Mouse (Mus musculus) c-Kit-positive CD71-positive TER-119-negative erythroid progenitor cells, embryonic 14.5 days (primary cell): Measurements from ENCODE around the gene Calhm4.
"Not testable (repeated sequence)": the region's sequence is repeated elsewhere in the genome, so short reads cannot be mapped to it uniquely, and the experiment has no call there.

Source experiments
- DNase-seq: peaks from one replicate; pipeline ENCODE4 v3.0.0-alpha.2; 2013; ENCODE audit warnings: low read depth

The Calhm4 gene

DNA sequence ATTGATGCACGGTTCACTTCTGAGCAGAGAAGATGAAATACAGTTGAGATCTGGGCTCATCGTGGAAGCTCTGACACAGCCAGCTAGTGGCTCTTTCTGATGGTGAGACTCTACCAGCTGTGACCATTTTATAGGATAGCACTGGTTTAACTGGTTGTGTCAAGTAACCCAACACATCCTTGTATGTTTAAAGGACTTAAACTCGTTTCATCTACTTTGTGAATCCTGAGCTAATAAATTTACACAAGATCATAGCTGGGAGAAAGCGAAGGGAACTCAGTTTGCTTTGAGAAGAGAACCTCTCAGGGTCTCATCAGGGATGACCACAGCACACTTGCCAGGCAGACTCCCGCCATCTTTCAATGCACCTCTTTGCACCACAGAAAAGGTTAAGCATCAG lies at the start of gene Calhm4:
Gene Calhm4 (minus strand): TSS at position 101 of the 400 bp plus-strand sequence.
- no peak for DNase-seq

DNA sequence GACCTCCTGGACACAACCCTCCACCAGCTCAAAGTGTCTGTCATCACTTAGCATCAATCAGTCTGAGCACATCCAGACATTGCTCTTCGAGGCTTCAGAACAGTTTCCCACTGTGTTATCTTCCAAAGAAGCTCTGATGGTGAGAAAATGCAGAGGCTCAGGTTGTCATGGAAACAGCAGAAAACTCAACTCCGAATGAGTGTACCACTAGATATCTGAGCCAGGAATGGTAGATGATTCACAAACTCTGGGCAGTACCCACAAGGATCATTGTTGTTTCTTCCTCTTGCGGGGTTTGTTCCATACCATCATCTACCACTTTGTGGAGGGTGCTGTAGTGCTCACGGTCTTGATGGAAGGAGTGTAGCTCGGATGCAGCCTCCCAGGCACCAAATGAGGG lies 47.8 kb upstream of the Calhm4 start:
- no peak for DNase-seq

DNA sequence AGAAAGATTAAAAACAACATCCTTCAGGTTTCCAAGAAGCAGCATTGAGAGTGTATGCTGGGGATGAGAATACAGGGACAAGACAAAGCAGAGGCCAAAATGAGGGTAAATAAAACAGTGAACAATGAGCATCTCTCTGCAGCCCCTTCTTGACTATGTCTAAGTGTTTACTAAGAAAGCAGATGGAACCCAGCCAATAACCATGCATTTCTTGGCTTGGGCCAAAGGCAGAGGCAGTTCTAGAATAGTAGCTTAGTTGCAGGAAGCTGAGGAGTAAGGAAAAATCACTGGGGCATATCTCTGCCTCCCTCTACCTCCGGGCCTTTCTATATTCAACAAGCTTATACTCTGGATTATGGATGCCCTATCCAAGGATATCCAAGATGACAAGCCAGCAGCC lies 46.4 kb upstream of the Calhm4 start:
- DNase-seq = no peak

DNA sequence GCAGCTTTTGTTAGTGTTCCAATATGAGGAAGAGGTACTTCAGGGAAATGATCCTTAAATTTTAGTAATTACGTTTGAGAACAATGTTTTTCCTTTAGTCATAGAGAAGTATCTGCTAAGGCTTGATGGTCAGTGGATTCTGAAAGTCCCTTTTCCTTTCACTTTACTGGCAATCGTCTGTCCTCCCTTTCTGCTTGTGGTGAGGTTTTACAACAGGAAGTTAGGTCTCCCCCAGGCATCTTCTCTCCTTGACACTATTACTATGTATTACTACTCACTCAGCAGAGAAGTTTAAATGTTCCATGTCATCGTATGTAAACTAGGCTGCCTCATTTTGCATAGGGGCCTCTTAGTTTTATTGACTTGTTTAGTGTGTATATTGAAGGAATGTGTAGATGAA lies 45.4 kb upstream of the Calhm4 start:
- no peak for DNase-seq

DNA sequence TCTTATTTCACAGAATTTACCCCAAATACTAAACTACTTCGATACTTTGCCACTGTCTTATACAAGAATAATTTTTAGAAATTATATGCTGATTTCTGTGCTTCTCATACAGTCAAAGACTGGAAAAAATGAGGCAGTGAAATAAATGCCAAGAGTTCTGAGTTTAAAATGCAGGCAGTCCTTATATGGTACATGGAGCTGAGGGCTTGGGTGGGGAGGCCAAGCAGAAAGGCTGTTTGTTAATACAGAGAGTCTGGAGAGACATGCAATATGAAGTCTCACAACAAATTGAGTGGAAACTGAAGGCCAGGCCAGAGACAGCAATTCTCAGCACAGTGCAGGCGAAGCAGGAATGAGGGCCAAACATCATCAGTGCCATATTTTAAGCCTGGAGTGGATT lies 44.4 kb upstream of the Calhm4 start:
- no peak for DNase-seq

DNA sequence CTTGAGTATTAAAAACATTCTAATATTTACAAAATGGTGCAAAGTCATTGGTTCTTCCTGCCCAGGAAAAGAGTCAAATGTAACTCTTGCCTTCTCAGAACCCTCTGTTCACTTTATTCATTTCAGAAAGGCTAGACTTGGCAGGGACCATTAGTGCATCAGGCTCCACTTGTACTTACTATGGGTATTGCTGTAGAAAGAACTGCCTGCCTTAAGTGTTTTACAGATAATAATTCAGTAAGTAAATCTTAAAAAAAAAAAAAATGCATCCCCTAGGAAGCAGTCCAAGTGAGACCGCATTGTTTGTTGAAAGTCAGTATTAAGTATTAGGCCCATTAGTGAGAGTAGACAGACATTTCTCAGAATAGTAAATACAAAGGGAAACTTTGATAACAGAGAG lies 42.4 kb upstream of the Calhm4 start:
- DNase-seq = no peak

DNA sequence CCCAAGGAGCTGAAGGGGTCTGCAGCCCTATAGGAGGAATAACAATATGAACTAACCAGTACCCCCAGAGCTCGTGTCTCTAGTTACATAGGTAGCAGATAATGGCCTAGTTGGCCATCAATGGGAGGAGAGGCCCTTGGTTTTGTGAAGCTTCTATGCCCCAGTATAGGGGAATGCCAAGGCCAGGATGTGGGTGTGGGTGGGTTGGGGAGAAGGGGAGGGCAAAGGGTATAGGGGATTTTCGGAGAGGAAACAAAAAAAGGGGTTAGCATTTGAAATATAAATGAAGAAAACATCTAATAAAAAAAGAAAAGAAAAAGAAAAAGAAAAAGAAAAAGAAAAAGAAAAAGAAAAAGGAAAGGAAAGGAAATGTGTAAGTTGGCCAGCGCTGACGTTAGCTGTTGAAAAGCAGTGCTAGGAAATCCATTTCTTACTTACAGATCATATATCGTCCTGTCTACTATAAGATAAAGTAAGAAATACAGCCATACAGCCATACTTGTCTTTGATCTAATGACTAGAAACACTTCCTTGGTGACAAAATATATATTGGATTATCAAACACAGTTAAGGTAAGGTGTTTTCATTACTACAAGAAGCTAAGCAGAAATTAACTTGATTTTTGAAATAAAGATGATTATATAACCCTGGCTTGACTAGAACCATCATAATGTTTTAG lies 30.6 kb upstream of the Calhm4 start:
- DNase-seq = no peak

DNA sequence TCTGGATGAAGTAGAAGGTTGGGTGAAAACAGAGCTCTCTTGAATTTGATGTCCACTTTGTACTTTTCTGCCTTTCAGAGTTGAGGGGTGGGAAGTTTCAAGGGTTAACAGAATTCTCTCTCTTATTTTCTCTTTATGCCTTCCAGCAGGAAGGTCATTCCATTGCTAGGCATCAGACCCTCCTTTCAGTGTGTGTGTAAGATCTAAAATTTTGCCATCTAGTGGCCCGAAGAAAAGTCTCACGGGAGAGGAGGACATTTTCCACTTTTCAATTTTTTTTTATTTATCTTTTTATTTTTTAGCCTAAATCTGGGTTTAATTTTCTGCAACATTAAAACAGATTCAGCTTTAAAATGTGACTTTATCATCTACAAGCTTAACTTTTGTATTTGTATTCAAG lies 27.5 kb upstream of the Calhm4 start:
- no peak for DNase-seq

DNA sequence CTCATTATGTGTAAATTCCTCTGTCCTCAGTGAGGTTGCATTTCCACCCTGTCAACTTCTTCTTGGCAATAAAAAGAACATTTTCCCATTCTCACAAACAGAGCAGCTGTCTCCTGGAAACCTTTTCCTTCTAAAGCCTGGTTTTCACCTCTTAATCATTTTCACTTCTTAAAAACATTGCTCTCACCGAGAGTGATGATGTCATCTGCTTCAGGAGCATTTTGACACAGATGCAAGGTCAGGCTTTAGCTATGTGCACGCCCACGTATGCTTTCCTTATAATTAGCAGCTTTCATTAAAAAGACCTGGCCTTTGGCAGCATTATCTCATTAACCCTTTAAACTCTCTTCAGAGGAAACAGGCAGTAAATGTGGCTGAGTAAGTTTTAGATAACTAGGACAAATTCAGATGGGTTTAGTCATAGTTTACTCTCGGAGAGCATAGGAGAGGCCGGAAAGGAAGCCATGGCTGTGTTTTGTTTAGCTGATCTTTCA lies 26.9 kb upstream of the Calhm4 start:
- DNase-seq = no peak

DNA sequence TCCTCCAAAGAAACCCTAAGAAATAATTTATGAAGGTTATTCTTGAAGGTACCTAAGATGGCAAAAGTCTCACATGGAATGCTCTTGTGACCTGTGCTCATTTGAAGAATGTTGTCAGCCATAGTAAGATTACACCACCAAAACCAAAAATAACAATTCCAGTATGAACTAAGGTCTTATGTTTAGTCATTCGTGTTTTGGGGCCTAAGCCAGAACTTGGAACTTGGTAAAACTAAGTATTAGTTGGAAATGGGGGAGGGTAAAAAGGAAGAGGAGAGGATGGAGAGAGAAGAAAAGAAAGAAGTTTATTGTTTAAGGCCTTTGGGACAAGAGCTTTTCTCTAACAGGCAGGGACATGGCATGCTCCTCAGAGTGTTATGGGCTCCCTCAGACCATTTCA lies 25.5 kb upstream of the Calhm4 start:
- no peak for DNase-seq

DNA sequence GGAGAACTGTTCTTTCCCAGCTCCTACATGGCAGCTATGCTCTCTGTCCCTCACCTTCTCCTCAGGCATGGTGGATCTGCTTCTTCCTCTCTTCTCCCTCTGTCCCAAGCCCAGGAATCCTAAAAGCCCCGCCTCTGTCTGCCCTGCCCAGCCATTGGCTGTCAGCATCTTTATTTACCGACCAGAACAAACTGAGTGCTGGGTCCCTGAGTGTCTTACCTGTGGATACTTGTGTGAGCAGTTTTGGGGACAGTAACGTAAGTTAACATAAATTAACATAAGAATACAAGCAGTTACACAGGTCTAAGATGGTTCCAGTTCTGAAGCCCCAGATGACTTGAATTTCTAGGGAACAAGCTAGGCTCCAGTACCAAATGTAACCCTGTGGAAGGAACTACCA lies 22.5 kb upstream of the Calhm4 start:
- DNase-seq = no peak

DNA sequence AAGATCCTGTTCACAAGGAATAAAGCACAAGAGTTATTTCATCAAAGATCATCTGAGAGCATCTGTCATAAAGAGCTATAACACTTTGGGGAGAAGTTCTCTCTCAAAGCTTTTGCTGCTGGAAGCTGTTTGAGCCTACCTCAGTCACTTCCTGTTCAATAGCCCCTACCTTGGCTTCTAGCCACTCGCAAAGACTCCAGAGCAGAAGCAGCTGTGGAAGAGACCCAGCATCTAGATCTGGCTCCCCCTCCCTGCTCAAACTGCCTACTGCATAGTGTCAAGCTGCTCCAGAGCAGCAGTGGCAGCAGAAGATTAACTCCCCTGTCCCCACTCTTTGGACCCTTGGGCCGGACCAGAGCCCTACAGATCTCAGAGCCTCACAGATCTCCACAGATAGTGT lies 9.9 kb upstream of the Calhm4 start:
- no peak for DNase-seq

DNA sequence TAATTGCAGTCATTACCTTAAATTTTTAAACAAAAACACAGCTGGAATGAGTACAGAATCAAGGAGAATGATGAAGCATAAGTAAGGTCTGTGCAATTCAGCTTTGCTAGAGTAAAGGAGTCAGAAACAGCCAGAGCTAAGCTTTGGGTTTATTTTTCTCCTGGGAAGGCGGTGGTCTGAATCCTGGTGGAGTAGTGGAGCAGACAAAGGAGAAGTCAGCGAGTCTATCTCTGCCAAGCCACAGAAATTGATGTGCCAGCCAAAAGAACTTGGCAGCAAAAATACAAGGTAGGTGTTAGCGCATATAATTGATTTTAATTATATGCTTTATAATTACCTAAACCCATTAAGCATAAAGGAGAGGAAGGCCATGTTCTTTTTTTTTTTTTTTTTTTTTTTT lies 6.7 kb downstream of the Calhm4 start, which contains the start of gene Trappc3l:
Gene Trappc3l (plus strand): TSS at position 197 of the 400 bp plus-strand sequence.
- no peak for DNase-seq

DNA sequence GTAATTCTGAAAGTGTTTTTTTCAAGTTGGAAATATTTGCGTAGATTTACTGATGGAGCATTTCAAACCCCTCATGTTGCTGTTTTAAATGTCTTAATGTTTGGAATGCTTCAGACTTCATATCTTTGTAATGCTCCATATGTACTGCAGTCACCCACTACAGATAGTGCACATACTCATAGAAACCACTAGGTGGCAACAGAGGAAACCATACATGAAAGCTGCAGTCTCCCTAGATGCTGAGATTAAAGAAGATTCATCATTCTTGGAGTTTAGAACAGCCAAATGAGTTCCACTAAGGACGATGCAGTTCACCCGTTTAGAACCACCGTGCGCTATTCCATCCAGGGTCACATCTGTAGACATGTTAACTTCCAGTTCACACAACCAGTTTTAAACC lies 7.5 kb downstream of the Calhm4 start:
- DNase-seq = no peak

DNA sequence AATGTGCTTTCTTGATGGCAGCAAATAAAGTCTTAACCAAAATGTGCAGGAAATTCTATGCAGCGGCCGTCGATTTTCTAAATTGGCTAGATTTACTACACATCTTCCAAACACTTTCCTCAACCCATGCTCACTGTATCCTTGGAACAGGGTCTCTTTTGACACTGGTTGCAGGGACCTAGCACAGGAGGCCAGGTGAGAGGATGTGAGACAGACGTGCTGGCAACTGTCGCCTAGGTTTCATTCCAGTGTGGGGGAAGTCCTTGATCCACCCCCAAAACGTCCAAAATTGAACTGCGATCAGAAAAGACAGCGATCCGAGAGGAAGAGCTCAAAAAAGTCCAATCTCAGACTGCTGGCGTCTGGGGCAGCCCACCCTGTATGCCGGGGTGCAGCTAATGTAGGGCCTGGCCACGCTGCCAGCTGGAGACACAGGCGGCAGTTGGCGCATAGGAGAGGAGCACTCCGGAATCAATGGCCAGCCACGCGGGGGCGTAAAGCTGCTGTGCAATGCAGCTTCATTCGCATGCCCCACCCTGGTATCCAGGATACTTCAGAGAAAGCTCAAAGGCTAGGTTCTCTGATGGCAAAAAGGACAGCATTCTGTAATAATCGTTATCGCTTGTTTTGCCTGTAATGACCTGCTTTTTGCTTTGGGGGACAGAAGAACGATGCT lies 10.3 kb downstream of the Calhm4 start:
- DNase-seq = no peak

DNA sequence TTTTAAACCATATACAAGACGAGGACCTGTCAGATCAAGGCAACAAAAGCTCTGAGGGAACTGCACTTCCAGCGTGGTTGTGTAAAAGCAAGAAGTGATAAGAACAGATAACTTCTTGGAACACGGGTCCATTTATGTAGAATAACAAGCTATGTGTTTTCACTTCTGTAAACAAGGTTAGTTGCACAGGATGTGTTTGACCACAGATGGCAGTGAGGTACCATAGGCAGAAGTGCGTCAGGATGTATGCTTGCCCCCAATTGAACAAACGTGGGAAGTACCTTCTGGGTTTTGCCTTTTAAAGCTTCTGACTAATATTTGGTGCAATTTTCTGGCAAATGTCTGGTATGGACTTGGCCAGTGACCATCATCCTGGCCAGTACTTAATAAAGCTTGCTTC lies 13.8 kb downstream of the Calhm4 start:
- DNase-seq = no peak

DNA sequence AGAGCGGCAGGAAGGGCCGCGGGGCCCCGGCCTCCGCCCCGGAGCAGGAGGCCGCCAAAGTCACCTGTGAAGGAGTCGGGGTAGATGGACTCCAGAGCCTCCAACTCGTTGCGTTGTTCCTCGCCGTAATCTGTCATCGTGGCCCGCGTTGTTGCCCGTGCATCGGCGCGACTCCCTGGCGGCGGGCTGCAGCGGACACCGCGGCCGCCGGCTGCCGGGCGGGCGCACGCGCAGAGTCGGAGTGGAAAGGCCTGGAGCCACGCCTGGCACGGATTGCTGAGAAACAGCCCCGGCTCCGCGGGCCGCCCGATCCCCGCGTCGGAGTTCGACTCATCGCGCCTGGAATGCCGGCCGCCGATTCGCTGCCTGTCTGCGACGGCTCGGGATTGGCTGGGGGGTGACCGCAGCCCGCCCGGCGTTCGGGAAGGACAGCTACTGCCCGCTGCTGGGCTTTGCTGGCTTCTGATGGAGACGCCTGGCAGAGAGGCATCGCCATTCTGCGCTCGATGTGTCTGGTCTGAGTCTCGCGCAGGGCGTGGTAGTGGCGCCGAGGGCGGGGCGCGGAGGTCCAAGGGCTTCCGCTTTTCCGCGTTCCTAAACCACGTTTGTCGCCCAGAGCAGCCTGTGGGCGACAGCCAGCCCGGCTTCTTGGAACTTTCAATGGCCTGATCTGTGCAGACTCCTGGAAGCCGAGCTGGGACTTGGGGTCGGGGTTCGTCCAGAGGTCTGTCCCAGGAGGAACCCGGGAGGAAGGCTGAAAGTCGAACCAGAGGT lies 24.6 kb downstream of the Calhm4 start, which contains the start of gene Rwdd1:
Gene Rwdd1 (minus strand): TSS at position 323 of the 774 bp plus-strand sequence.
- DNase-seq = peak; percentile 91

DNA sequence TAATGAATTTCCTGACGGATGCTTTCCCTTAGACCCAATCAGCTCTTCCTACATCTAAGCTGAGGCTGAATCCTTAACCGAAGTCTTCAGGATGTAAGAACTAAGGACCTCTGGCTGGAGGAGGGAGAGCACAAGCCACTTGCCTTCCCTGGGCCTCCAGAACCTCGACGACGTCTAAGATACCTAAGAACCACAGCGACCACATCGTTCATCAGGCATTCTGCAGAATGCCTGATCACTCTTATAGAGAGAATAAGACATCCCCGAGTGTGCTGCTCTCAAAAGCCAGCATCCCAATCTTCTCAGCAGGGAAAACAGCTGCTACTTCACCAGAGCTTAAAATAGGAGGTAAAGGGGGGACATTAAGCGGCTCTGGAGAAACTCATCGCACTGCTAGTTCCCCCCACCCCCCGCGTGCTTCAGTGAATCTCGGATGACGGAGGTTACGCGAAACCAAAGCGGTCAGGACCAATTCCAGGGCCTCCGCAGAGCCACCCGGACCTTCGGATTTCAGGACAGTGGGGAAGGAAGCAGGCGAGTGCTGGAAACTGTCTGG lies 25.3 kb downstream of the Calhm4 start:
- no peak for DNase-seq

DNA sequence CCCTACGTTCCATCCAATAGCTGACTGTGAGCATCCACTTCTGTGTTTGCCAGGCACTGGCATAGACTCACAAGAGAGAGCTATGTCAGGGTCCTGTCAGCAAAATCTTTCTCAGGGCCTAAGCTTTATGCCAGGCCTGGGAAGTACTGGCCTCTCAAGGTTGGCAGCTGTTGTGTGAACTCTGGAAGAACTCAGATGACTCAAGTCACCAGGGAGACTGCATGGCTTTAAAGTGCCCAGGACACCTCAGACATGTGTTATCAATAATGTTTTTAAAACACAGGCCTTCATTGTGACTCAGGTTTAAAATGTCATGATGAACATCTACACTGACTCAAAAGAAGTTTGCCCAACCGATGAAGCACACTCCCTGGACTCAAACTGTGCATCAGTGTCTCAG lies 30.9 kb downstream of the Calhm4 start:
- no peak for DNase-seq

DNA sequence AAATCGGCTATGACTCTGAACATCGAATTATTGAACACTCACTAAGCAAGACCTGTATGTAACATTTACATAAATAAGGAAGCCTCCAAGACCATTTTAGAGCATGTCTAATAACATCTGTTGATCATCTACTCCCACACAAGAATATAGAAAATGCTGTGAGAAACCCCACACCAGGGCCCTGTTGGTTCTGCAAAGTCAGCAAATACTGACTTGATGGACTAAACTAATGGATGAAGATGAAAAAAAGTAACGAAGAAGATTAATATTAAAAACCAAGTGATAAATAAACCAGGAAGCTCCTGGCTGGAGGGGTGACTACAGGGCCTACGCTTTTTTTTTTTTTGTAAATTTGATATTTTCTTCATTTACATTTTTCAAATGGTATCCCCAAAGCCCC lies 31.5 kb downstream of the Calhm4 start:
- no peak for DNase-seq

DNA sequence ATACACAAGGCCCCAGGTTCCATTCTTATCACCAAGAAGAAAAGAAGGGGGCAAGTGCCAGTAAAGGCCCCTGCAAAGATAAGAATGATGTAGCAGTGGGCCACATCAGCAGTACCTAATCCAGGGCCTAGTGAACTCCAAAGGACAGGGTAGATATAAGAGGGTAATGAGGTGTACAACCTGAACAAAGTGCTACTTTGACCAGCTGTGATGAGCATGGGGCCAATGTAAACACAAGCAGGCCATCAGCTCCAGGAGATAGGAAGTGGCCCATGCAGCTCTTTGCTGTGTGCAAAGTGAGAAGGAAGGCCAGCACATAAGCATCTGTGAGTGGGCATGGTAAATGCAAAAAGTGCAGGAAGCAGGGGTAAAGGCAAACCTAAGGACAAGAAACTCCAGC lies 45.7 kb downstream of the Calhm4 start:
- no peak for DNase-seq

DNA sequence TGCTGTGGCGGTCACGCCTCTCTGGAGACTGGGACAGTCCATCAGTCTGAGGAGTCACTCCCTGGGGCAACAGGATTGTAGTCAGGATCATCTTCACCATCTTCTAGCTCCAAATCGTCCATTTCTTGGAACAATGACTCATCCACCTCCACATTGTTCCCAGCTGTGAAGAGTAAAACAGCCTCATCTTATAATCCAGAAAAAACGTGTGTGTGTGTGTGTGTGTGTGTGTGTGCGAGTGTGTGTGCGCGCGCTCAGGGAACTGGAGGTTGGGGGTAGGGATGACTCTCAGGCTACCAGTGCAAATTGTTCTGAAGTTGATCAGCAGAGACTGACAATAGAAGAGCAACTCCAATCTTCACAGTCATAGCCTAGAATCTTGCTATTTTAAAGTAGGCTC lies 47.4 kb downstream of the Calhm4 start:
- not testable (repeated sequence) for DNase-seq
